Mouse (Mus musculus) C2C12 (cell line): ENCODE measurements around the gene Gm17374.

Experiments
- CEBPB ChIP-seq: IDR thresholded peaks from one replicate; pipeline ENCODE4 v1.6.1; 2011; ENCODE audit warnings: low read depth, mild to moderate bottlenecking, control low read depth, moderate library complexity
- CTCF ChIP-seq: IDR thresholded peaks from one replicate; pipeline ENCODE4 v1.5.1; 2011; ENCODE audit not compliant: control insufficient read depth, insufficient read depth, insufficient read length
- FOSL1 ChIP-seq: IDR thresholded peaks from one replicate; pipeline ENCODE4 v1.8.0; 2011; ENCODE audit warnings: mild to moderate bottlenecking, low read length; ENCODE audit not compliant: poor library complexity, insufficient read depth, severe bottlenecking

DNA sequence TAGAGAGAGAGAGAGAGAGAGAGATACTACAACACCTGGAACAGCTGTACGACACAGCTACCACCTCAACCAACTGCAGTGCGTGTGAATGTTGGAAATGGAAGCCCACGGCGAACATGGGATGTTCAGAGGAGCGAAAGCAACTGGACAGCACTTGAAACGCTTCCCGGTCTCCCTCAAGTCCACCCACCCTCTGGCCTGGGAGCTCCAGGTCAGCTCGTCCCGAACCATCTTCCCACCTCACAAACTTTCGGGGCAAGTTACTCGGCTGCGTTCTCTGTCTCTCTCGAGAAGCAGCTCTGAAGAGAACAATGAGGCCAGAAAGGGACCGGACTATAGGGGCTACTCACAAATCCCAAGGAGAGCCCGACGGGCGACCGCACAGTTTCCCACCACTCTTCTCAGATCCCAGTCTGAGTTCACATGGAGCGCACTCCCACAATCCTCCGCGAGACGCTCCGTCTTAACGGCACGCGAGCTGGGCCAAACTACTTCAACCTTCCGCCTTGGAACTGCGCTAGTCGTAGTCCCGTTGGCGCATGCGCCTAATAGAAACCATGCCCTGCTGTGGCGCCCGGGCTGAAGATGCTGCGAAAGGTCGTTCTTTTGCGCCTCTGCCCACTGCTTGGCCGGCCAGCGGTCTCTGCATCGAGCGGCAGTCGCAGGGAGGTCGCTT lies 18.4 kb downstream of the Gm17374 start, which contains the start of the genes Esf1 and Ndufaf5:
- TF ChIP-seq CTCF (no peak), CEBPB (no peak), FOSL1 (no peak)
